Mouse (Mus musculus) mature B cell (primary cell): ENCODE results near the gene Esrrg.

ENCODE experiments used
- in situ Hi-C: fragments of 300-500 bp; cut with MboI; formaldehyde crosslinking; loops from 2 replicates; pipeline ENCODE4 v1.14.3; 2019

Esrrg gene

DNA sequence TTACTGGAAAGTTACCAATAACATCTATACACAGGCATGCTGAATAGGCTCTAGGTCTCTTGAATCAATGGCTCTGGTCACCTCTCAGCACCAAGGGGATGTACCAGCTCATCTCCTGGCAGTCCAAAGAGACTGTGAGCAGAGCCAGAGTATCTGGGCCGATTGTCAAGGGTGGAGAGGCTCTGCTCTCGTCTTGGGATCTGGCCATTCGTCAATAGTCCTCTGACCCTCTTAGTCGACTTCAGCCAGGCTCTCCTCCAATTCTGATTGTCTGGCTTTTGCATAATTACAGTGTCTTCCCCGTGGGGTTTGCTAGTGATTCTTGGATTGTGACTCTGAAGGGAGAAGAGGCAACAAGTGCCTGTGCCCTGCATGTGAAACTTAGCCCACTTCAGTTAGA, 41.3 kb downstream of the Esrrg start:
- in situ Hi-C loops, result no loop called here

DNA sequence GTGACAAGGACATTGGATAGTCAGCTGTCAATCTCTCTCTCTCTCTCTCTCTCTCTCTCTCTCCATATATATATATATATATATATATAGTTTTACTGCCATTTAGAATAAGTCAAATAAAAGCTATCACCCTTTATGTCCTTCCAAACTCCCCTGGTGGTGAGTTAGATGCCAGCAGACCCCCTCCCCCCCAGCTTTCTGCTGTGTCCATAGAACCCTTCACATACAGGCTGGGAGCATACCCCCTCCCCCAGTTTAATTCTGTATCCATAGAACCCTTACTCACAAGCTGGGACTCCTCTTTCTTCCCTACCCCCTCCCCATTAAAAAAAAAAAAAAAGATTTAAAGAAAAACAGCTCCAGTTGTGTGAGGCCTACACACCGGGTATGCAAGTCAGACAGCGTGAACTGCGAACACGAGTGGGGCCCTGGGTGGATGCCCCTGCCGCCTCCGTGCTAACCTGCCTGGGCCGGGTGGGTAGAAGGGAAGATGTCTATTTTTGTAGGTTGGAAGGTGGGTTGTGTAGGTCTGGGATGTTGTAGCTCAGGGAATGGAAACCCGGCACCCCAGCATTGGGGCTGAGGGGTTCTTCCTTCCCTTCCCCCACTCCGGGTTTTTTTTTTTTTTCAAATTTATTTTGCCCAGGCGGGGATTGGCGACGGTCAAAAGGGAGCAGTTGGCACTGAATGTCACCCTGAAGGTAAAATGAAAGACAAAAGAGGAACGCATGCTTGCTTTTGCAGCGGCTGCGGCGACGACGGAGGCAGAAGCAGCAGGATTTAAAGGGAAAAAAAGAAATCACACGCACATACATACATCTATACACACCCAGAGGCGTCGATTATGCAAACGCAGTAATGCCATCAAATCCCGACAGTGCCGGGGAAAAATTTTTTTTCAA, 42.4 kb downstream of the Esrrg start:
- in situ Hi-C loops, result no loop called here

DNA sequence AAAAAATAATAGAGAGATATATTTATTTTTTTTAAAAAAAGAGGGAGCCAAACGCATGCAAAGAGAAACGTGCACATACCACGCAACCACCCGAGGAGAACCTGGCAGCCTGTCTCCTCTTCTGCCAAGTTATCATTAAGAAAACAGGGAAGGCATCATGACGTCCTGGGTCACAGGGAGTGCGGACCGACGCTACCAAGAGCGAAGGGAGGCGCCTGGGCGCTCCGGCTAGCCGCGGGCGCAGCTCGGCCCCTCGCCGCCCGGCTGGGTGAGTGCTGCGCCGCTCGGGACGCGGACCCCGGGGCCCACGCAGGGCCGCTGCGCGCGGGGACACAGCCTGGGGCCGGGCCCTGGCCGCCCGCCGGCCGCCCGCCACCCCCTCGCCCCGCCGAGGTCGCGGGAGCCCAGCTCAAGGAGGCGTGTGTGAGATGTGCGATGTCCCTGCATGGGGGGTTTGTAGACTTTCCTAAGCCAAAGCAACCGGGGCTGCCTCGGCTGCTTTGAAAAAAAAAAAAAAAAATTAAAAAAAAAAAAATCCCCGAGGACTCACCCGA, 43.2 kb downstream of the Esrrg start:
- in situ Hi-C loops, result no loop called here

- in situ Hi-C loops, result no loop called here
Observed at GRCm38 (mm10) chr1:187652445-187652844, 43.9 kb downstream of the Esrrg start.

DNA sequence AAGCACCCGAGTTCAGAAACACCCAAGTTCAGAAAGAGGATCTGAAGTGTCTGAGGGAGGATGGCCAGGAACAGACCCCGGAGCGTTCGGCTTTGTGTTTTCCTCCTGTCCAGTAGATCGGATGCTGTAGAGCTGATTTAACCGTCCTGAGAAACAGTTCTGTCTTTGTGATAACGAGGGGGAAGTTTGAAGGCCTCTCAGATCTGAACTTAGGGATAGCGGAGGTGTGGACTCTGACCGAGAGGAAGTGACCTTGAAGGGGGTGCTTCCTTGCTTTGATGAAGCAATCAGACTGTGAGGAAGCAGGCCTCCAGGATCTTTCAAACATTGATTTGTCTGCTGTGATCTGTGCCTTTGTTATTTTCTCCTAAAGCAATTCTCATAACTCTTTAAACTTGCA, 44.8 kb downstream of the Esrrg start:
- in situ Hi-C loops, result no loop called here

- in situ Hi-C loops, result no loop called here
Observed at GRCm38 (mm10) chr1:187660963-187661362, 52.4 kb downstream of the Esrrg start.

- in situ Hi-C loops, result no loop called here
Observed at GRCm38 (mm10) chr1:187662083-187662609, 53.6 kb downstream of the Esrrg start.

DNA sequence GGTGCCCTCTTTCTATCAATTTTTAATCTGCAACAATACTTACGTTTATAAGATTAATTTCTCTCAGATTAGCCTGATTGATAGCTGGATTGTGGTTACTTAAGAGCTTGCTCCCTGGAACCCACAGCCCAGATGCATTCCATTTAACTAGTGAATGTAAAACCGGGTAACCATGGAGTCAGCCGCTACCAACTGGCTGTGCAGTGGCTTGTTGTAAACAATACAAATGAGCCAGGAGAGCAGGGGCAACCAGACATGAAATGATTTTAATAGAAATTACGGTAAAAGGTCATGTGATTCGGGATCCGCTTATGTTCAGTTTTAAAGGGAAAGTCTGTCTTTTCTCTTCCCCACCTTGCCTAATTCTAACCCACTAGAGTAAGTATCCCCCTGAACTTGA, 54.8 kb downstream of the Esrrg start:
- in situ Hi-C loops, result no loop called here

GRCm38 (mm10) chr1:187664261-187664660, 55.7 kb downstream of the Esrrg start:
- in situ Hi-C loops, result no loop called here

DNA sequence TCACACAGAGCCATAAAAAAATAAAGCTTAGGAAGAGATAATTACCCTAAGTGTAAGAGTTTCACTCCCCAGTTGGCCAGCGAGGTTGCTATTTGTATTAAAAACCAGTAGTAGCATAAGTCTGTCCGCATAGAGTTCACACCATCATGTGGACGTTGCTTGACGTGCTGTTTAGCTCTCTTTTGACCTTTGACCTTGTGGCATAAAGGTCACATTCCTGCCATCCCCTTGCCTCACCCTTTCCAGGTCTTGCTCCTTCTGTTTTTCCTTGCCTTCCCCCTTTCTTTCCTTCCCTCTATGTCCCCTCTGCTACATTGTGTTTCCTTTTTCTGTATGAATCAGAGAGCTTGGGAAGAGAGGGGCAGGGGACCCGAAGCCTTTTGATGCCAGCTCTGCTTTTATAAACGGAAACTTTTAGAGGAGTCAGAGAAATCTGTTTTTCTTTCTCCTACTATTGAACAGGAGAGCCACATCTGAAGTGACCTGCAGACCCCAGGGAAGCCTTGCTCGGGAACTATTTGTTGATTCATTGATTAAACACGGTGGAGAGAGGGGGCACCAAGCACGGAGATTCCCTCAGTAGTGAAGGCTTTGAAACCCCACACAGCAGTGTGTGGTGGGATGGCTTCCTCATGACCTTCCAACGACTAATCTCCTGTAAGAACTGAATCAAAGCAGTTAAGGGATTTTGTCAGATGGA, 57.5 kb downstream of the Esrrg start:
- in situ Hi-C loops, result no loop called here

DNA sequence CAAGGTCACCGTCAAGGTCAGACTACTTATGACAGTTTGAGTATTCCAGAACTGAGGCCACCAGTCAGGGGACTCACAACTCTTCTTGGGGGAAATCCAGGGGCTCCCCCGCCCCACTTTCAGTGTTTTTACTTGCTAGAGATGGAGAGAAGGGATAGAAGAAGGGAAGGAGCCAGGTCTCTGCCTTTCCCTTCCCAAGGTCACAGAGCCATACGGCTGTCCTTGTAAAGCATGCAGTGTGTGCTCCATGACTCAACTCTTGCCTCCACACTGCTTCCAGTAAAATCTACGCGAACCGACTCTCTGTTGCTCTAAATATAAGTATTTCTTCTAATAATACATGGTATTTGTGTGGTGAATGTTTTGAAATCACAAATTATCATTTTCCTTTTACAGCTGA, 61.2 kb downstream of the Esrrg start:
- in situ Hi-C loops, result no loop called here

GRCm38 (mm10) chr1:187672446-187672845, 63.9 kb downstream of the Esrrg start:
- in situ Hi-C loops, result no loop called here

DNA sequence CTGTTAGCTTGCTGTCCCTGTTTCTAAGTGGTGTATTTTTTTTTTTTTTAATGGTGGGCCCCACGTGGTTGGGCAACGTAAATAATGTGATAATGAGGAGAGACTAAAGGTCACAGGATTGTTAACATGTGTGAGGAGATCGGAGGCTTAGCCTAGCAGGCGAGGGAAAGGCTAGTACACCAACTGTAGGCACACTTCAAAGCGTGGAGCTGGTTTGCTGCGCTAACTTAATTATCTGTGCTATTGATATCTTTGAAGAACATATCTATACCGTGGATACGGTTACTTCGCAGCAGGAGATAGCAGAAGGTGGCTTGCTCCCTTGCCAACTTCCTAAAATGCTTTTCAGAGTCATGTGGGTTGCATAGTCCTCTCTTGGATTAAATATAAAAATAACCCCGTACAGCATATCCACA, 66.2 kb downstream of the Esrrg start:
- in situ Hi-C loops, result no loop called here

DNA sequence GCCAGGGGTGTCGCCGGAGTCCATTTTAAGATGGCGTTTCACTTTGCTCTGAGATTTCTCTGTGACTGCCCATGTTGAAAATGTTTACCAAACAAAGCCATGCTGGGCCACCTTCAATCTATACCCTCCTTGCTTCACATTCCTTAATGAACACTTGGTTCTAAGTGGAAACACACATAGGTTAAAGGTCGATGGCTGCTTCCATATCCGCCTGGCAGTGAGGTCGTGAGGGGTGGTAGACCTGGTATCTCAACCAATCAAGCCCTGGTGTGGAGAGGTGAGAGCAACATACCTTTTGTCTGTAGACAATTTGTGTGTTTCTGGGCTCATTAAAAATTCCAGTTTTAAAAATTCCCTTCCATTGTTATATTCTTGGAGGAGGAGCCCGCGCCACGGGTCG, 68.0 kb downstream of the Esrrg start:
- in situ Hi-C loops, result no loop called here

GRCm38 (mm10) chr1:187679246-187679645, 70.7 kb downstream of the Esrrg start:
- in situ Hi-C loops, result no loop called here

DNA sequence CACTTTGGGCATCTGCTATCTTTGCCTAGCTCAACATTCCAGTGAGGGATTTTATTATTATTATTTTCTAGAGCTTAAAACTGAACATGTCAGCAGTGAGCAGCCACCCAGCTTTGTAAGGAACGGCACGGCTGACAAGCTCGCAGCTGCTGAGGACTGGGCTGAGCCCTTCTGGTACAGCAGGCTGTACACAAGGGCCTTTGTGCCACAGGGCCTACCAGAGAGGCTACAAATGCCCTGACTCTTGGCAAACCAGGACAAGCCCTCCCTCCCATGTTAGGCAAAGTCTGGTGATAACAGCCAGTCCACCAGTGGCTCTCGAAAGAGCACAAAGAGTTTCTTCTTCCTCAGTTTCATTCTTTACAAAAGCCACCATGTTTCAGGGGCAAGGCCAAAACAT, 75.9 kb downstream of the Esrrg start:
- in situ Hi-C loops, result no loop called here

GRCm38 (mm10) chr1:187691846-187692525, 83.4 kb downstream of the Esrrg start:
- in situ Hi-C loops, result no loop called here

DNA sequence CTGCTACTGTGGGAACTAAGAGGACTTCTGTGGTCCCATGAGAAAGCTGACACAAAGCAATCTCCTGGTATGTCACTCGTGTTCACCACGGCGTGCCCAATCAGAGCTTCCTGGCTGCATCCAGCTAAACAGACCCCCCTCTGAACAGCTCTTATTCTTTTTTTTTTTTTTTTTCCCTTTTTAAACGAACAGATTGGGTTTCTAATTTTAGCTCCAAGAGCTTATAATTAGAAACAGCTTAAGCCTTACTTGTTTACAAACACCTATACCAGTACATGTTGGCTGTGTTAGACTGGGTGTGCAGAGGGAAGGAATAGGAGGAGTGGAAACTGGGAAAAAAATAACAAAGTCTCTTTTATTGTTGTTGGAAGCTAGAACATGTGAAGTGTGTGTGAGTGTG, 86.3 kb downstream of the Esrrg start:
- in situ Hi-C loops, result no loop called here

DNA sequence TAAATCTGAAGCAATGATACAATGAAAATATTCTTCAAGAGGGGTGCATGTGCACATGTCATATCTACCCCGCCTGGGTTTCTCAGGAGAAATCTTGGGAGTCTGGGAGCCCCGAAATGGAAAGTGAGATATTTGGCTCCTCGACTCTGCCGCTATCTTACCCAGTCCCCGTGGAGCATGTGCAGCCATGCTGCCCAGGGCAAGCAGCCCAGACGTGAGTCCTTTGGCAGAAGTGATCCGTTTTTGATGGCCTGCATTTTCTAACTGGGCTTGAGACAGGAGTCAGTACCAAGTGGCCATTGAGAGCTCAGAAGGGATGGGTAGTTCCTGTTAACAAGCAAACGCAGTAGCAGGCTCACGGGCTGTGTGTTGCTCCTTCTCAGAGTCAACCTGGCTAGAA, 89.6 kb downstream of the Esrrg start:
- in situ Hi-C loops, result no loop called here

- in situ Hi-C loops, result no loop called here
Observed at GRCm38 (mm10) chr1:187700963-187701362, 92.4 kb downstream of the Esrrg start.

DNA sequence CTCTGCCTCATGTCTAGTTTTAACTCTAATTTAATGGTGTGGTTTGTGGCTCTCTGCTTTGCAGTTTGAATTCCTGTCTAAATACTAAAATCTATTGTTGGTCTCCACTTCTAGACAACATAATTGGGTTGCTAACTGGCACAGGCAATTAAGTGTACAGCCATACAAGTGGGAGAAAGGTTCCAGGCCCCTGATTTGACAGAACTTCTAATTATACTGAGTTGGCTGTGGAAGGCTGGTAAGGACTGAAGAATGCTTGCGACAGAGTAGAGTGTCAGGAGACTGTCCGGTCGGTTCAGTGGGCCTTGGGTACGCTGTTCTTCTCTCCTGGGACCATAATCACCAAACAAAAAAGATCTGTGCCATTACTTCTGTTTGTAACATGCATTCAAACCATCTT, 96.3 kb downstream of the Esrrg start:
- in situ Hi-C loops, result no loop called here

GRCm38 (mm10) chr1:187705348-187705747, 96.8 kb downstream of the Esrrg start:
- in situ Hi-C loops, result no loop called here
